ENCODE assay signal across 18 mouse cellular contexts in the genomic region with DNA sequence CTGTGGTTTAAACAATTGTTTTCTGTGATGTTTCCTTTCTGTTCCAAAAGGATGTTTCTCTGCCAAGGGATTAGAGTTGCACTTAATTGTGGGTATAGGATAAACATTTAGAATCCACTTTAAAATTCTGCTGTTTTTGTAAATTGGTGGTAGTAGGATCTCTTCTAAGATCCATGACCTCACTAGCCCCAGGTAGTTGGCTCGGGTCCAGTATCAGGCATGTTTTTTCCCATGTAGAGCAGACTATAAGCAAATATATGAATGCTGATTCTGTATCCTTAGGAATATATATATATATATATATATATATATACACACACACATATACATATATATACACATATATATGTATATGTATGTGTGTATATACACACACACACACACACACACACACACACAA.
"Had no signal": no experiment of that assay in that cellular context is flagged by ENCODE, and none has a peak within 500 bp of the region (broad histone marks: within the 10 kb centered on the region; RNA-seq: fewer than 3 reads in every experiment).

No protein-coding gene starts in this region.

- DNase-seq: gastrocnemius, postnatal 14 days; gastrocnemius, postnatal 36 days; heart, adult 11 months; heart, adult 2 months; heart, postnatal 14 days; heart, postnatal 36 days; kidney, adult 11 months; kidney, adult 2 months; kidney, adult 9 months; kidney, postnatal 14 days; kidney, postnatal 36 days; layer of hippocampus, adult 9-11 months; layer of hippocampus, postnatal 36 days; liver; liver, embryonic 13.5 days; liver, postnatal 0 days had no signal

- ATAC-seq: hindbrain, postnatal 0 days; intestine, embryonic 16.5 days; liver, postnatal 0 days had no signal
